Mouse (Mus musculus): ENCODE measurements around the gene Gm3435.
"Not testable (repeated sequence)": the region's sequence is repeated elsewhere in the genome, so short reads cannot be mapped to it uniquely, and the experiment has no call there.

Gm3435 gene

DNA sequence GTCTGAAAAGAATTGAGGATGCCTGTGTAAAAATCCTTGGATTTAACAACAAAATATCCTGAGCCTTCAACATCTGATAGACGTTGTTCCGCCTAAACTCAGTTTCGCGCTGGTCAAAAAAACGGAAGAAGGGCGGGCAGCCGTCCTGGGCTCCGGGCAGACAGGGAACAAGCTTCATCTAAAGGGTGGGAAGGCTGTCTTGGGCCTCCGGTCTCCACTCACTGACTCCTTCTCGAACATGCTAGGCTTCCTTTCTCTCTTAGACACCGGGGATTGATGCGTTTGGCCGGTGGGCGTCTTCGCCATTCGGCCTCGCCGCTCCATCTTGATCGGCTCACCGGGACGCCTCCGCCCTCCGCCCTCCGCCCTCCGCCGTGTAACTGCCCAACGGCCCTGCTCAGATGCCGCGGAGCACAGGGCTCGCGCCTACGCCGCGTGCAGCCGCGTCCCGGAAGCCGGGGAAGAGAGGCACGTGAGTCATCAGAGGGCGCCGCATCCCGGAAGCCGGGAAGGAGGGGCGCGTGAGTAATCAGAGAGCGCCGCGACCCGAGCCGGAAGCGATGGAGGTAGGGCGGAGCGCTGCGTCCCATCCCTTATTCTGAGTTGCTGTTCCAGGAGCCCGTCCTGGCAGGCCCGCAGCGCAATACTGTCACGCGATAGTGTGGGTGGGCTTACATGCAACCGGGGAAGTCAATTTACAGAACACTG lies at the start of gene Gm3435:
Gene Gm3435 (plus strand): TSS at position 471 of the 708 bp plus-strand sequence.
- DNase-seq = not testable (repeated sequence)

DNA sequence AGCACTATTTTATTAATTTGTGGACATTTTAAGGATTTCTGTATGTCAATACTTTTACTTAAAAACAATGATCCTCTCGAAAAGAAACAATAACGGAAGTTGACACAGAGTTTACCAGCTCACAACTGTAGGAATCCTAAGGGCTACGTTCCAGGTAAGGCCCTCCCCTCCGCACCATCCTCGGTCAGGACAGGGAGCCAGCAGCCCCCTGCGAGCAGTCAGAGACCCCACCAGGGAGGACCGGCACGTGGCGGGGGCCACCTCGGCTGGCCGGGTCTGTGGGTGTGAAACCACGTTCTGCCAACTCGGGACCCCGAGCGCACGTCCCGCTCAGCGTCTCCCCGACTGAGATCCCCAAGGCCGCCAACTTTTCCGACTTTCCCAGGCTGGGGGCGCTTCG lies 49.5 kb upstream of the Gm3435 start:
- peak; percentile 33 to 41 for DNase-seq

GRCm38 (mm10) chr17:14960951-14961556 lies 48.9 kb upstream of the Gm3435 start, which contains the start of gene Phf10:
Gene Phf10 (minus strand): TSS chr17:14961273.
- DNase-seq = peak; percentile 41 to 42

GRCm38 (mm10) chr17:14961557-14962154 lies 48.3 kb upstream of the Gm3435 start:
- not testable (repeated sequence) for DNase-seq

DNA sequence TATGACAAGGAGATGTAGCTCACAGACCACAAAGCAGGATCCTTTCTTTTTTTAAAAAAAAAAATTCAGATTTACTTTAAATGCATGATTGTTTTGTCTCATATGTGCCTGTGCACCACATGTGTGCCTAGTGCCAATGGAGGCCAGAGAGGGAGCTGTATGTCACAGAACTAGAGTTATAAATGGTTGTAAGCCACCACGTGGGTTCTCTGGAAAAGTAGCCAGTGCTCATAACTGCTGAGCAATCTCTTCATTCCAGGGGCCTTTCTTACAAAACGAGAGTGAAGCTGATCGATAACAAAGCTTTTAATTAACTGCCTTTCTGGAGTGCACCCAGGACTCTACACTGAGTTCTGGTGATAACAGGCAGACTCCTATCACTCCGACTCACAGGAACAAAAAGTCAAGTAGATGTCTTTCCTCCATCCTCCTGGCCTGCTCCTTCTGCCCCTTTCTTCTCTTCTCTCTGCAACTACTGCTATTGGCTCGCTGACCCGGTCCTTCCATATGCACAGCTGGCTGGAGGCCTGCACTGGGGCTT lies 41.5 kb upstream of the Gm3435 start:
- not testable (repeated sequence) for DNase-seq

- not testable (repeated sequence) for DNase-seq
These were observed 32.1 kb upstream of the Gm3435 start for GRCm38 (mm10) chr17:14977718-14978361.

GRCm38 (mm10) chr17:14978362-14979038 lies 31.5 kb upstream of the Gm3435 start, which contains the start of the genes 9030025P20Rik and Gm3417:
Gene 9030025P20Rik (plus strand): TSS chr17:14978468.
Gene Gm3417 (minus strand): TSS chr17:14978790.
- DNase-seq = not testable (repeated sequence)

DNA sequence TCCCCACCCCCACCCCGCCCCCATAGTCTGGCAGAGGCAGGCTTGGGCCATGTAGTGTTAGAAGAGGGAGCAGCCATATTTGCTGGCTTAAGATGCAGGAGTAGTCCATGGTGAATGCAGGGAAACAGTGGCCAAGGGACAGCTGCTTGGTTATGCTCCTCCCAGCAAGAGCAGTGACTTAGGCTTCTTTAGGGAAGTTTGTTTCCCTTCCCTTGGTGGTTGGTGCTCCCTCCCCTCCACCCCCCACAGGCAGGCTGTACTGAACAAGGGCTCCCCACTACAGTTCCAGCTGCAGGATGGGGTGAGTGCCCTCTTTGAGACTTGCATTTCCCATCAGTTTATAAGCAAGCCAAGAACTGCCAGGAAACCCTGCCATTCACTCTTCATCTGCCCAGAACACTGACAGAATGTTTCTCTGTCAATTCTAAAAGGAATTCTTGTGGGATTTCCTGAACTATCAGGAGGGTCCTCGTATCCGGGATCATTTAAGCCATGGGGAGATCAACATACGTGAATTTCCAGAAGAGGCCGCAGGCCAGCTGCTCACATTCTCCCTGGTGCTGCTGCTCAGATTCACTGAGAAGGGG lies 19.8 kb upstream of the Gm3435 start:
- not testable (repeated sequence) for DNase-seq

- not testable (repeated sequence) for DNase-seq
These were observed 17.3 kb upstream of the Gm3435 start for GRCm38 (mm10) chr17:14992522-14993138.

- DNase-seq = not testable (repeated sequence)
These were observed 16.7 kb upstream of the Gm3435 start for GRCm38 (mm10) chr17:14993139-14993832.

- not testable (repeated sequence) for DNase-seq
These were observed 15.8 kb upstream of the Gm3435 start for GRCm38 (mm10) chr17:14994140-14994539.

DNA sequence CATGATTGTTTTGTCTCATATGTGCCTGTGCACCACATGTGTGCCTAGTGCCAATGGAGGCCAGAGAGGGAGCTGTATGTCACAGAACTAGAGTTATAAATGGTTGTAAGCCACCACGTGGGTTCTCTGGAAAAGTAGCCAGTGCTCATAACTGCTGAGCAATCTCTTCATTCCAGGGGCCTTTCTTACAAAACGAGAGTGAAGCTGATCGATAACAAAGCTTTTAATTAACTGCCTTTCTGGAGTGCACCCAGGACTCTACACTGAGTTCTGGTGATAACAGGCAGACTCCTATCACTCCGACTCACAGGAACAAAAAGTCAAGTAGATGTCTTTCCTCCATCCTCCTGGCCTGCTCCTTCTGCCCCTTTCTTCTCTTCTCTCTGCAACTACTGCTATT lies 9.9 kb upstream of the Gm3435 start:
- not testable (repeated sequence) for DNase-seq

DNA sequence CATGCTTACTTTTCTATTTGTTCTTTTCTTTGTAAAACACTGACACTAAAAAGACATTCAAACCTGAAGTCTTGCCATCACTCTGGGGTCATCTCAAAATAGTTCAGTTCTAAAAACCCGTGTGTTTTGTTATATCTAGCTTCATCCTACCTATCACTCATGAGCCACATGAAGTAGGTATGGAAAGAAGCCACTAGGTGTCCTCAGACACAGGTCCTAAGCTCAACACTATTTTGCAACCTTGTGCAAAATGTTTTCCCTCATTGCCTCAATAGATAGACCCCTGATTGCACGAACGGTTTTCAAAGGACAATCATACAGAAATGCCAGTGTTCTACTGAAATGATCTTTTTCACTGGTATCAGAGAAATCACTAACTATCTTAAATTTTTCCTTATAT lies 888 bp upstream of the Gm3435 start:
- not testable (repeated sequence) for DNase-seq

DNA sequence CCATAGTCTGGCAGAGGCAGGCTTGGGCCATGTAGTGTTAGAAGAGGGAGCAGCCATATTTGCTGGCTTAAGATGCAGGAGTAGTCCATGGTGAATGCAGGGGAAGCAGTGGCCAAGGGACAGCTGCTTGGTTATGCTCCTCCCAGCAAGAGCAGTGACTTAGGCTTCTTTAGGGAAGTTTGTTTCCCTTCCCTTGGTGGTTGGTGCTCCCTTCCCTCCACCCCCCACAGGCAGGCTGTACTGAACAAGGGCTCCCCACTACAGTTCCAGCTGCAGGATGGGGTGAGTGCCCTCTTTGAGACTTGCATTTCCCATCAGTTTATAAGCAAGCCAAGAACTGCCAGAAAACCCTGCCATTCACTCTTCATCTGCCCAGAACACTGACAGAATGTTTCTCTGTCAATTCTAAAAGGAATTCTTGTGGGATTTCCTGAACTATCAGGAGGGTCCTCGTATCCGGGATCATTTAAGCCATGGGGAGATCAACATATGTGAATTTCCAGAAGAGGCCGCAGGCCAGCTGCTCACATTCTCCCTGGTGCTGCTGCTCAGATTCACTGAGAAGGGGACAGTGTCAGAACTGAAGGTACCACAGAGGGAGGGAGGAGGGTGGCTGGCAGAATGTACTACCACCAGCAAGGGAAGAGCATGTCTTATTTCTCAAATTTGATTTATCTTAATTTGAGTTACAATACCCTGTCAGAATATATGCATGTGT lies 11.7 kb downstream of the Gm3435 start:
- DNase-seq = peak; percentile 1 to 6

GRCm38 (mm10) chr17:15023878-15024492 lies 14.0 kb downstream of the Gm3435 start:
- DNase-seq = not testable (repeated sequence)

- DNase-seq = not testable (repeated sequence)
These were observed 14.7 kb downstream of the Gm3435 start for GRCm38 (mm10) chr17:15024502-15025193.

- DNase-seq = not testable (repeated sequence)
These were observed 15.5 kb downstream of the Gm3435 start for GRCm38 (mm10) chr17:15025513-15025912.

- DNase-seq = not testable (repeated sequence)
These were observed 21.4 kb downstream of the Gm3435 start for GRCm38 (mm10) chr17:15031414-15031813.

- DNase-seq = not testable (repeated sequence)
These were observed 30.5 kb downstream of the Gm3435 start for GRCm38 (mm10) chr17:15040455-15040854.
